Mouse (Mus musculus) layer of hippocampus, postnatal 36 days (tissue): ENCODE data around the gene Slc15a1. TPM values are rescaled to one million over a fixed set of nuclear protein-coding genes. Genes with fewer than 3 reads are reported as not detected.

Experiments
- DNase-seq, 2 experiments: peaks; one replicate each; pipeline ENCODE4 v3.0.0; 2022
- total RNA-seq, 2 experiments: library from RNA; stranded (reverse); gene quantifications; 2 replicates each; pipeline ENCODE4 v1.2.3; 2021

The Slc15a1 gene
- not detected for total RNA-seq

- DNase-seq, result no peak
Measured at GRCm38 (mm10) chr14:121504781-121505484, at the start of gene Slc15a1. Gene Slc15a1, minus strand, starts transcription at chr14:121505252.

- DNase-seq, result no peak
Measured at GRCm38 (mm10) chr14:121553785-121554184, 48.7 kb upstream of the Slc15a1 start.

GRCm38 (mm10) chr14:121552586-121552985 lies 47.5 kb upstream of the Slc15a1 start:
- no peak for DNase-seq

- no peak for DNase-seq
Measured at GRCm38 (mm10) chr14:121549834-121550233, 44.8 kb upstream of the Slc15a1 start.

- no peak for DNase-seq
Measured at GRCm38 (mm10) chr14:121547745-121548144, 42.7 kb upstream of the Slc15a1 start.

GRCm38 (mm10) chr14:121546621-121547020 lies 41.6 kb upstream of the Slc15a1 start:
- DNase-seq, result no peak

GRCm38 (mm10) chr14:121545551-121546331 lies 40.7 kb upstream of the Slc15a1 start:
- DNase-seq, result no peak

GRCm38 (mm10) chr14:121541262-121541661 lies 36.2 kb upstream of the Slc15a1 start:
- DNase-seq, result no peak

GRCm38 (mm10) chr14:121534501-121534900 lies 29.4 kb upstream of the Slc15a1 start:
- DNase-seq, result no peak

- DNase-seq, result no peak
Measured at GRCm38 (mm10) chr14:121530853-121531252, 25.8 kb upstream of the Slc15a1 start.

- DNase-seq, result no peak
Measured at GRCm38 (mm10) chr14:121527883-121528282, 22.8 kb upstream of the Slc15a1 start.

GRCm38 (mm10) chr14:121527201-121527600 lies 22.1 kb upstream of the Slc15a1 start:
- DNase-seq, result no peak

GRCm38 (mm10) chr14:121521709-121522108 lies 16.7 kb upstream of the Slc15a1 start:
- DNase-seq, result no peak

GRCm38 (mm10) chr14:121516881-121517280 lies 11.8 kb upstream of the Slc15a1 start:
- DNase-seq, result no peak

GRCm38 (mm10) chr14:121508929-121509328 lies 3.9 kb upstream of the Slc15a1 start:
- DNase-seq, result no peak

GRCm38 (mm10) chr14:121506336-121506735 lies 1.3 kb upstream of the Slc15a1 start:
- no peak for DNase-seq

- no peak for DNase-seq
Measured at GRCm38 (mm10) chr14:121505485-121505860, 421 bp upstream of the Slc15a1 start.

- no peak for DNase-seq
Measured at GRCm38 (mm10) chr14:121500577-121500976, 4.5 kb downstream of the Slc15a1 start.

GRCm38 (mm10) chr14:121499769-121500168 lies 5.3 kb downstream of the Slc15a1 start:
- no peak for DNase-seq

- no peak for DNase-seq
Measured at GRCm38 (mm10) chr14:121497800-121498199, 7.3 kb downstream of the Slc15a1 start.

GRCm38 (mm10) chr14:121495741-121496140 lies 9.3 kb downstream of the Slc15a1 start:
- DNase-seq, result no peak

- DNase-seq, result no peak
Measured at GRCm38 (mm10) chr14:121495120-121495519, 9.9 kb downstream of the Slc15a1 start.

- no peak for DNase-seq
Measured at GRCm38 (mm10) chr14:121494238-121494637, 10.8 kb downstream of the Slc15a1 start.

- no peak for DNase-seq
Measured at GRCm38 (mm10) chr14:121493712-121494111, 11.3 kb downstream of the Slc15a1 start.
